Mouse (Mus musculus): Measurements from ENCODE around the gene Cd44. TPM values are rescaled to one million over a fixed set of nuclear protein-coding genes. Genes with fewer than 3 reads are reported as not detected.

The Cd44 gene
- total and polyA plus RNA-seq, 3 experiments: 102 to 153 (median 112) TPM

- dilution Hi-C loops (cut with MboI; ENCODE audit: extremely low pct_ligation_motif_present, extremely low pct_unique_long_range_greater_than_20kb, low sequenced_read_pairs): no loop called here
These were observed 31.2 kb upstream of the Cd44 start for GRCm38 (mm10) chr2:102932667-102933066.

GRCm38 (mm10) chr2:102928211-102928610 is 26.7 kb upstream of the Cd44 start:
- dilution Hi-C loops (cut with MboI; ENCODE audit: extremely low pct_ligation_motif_present, extremely low pct_unique_long_range_greater_than_20kb, low sequenced_read_pairs): no loop called here
- Histone ChIP-seq H3K9ac (ENCODE audit: insufficient read depth, low read depth) (no peak overlapping the region), H3K4me2 (ENCODE audit: insufficient read depth, low read depth, poor library complexity, severe bottlenecking) (no peak overlapping the region), H3K4me1 (ENCODE audit: control insufficient read depth in 1 of 2, insufficient read depth in 2 of 2) (peaks cover 3 to 4% of the 10 kb centered on the region in 2 experiments; a peak in 1 of 4 replicates), H3K79me2 (replicated peaks; ENCODE audit: control insufficient read depth, extremely low read depth, insufficient read depth, poor library complexity, severe bottlenecking) (no peaks in the 10 kb centered on the region), H3K9me3 (replicated peaks; ENCODE audit: low read length) (peaks cover 3% of the 10 kb centered on the region), H3K4me3 (replicated peaks in 1 of 3; ENCODE audit: low read depth in 2 of 3, low read length in 2 of 3, poor library complexity in 1 of 3) (no peak overlapping the region), H3K36me3 (replicated peaks in 1 of 2; ENCODE audit: control insufficient read depth in 1 of 2, insufficient read depth in 1 of 2, low read length in 1 of 2) (no peaks in the 10 kb centered on the region), H3K27ac (ENCODE audit: insufficient read depth, low read depth) (no peak overlapping the region), H3K27me3 (replicated peaks) (no peaks in the 10 kb centered on the region)
- in situ Hi-C loops (cut with MboI; ENCODE audit: low pct_ligation_motif_present, low pct_unique_long_range_greater_than_20kb, low sequenced_read_pairs): no loop called here
- TF ChIP-seq MAFK (IDR thresholded peaks at IDR 0.05; ENCODE audit: insufficient replicate concordance, low read length) (no peak), GABPA (IDR thresholded peaks at IDR 0.05; ENCODE audit: insufficient replicate concordance, low read depth, low read length) (no peak), SMC3 (IDR thresholded peaks at IDR 0.05; ENCODE audit: low read depth, low read length) (no peak), MXI1 (IDR thresholded peaks at IDR 0.05; ENCODE audit: low read depth, low read length) (no peak), E2F4 (IDR thresholded peaks at IDR 0.05; ENCODE audit: insufficient replicate concordance, low read depth, low read length) (no peak), JUND (conservative IDR thresholded peaks at IDR 0.05; ENCODE audit: low read depth, low read length) (no peak), MAX (IDR thresholded peaks at IDR 0.05; ENCODE audit: low read length) (no peak), HCFC1 (IDR thresholded peaks at IDR 0.05; ENCODE audit: low read depth, low read length) (no peak), RAD21 (IDR thresholded peaks at IDR 0.05; ENCODE audit: low read depth, low read length) (no peak), POLR2AphosphoS2 (IDR thresholded peaks at IDR 0.05; ENCODE audit: low read depth, low read length) (no peak), IRF4 (IDR thresholded peaks at IDR 0.05; ENCODE audit: low read depth, low read length) (no peak), MEF2A (IDR thresholded peaks at IDR 0.05; ENCODE audit: borderline replicate concordance, low read depth, low read length) (no peak), USF1 (IDR thresholded peaks at IDR 0.05; ENCODE audit: low read depth, low read length) (no peak), JUN (IDR thresholded peaks at IDR 0.05; ENCODE audit: insufficient read depth, low read depth, low read length) (no peak), KAT2A (IDR thresholded peaks at IDR 0.05; ENCODE audit: insufficient replicate concordance, low read length) (no peak), CHD2 (IDR thresholded peaks at IDR 0.05; ENCODE audit: low read length) (no peak), ZMIZ1 (IDR thresholded peaks at IDR 0.05; ENCODE audit: low read depth, low read length) (no peak), UBTF (IDR thresholded peaks at IDR 0.05; ENCODE audit: low read depth, low read length) (no peak), CTCF (conservative IDR thresholded peaks at IDR 0.05 in 1 of 2, IDR thresholded peaks at IDR 0.05 in 1 of 2; ENCODE audit: low read depth in 2 of 2, low read length in 2 of 2) (no peak), TCF12 (IDR thresholded peaks at IDR 0.05; ENCODE audit: low read depth, low read length) (no peak)
- no peak for DNase-seq (ENCODE audit: extremely low read depth)

More at GRCm38 (mm10) chr2:102932667-102933066, 31.2 kb upstream of the Cd44 start:
- H3K27ac ChIP-seq (ENCODE audit: insufficient read depth, low read depth): no peak overlapping the region
- no peak for TF ChIP-seq ETS1 (conservative IDR thresholded peaks at IDR 0.05; ENCODE audit: low read depth, low read length)
- no peak for TF ChIP-seq EP300 (IDR thresholded peaks at IDR 0.05; ENCODE audit: low read length)
- no peak for TF ChIP-seq MYC (IDR thresholded peaks at IDR 0.05; ENCODE audit: low read depth, low read length)
- no peak for TF ChIP-seq JUN (IDR thresholded peaks at IDR 0.05; ENCODE audit: insufficient read depth, low read depth, low read length)
- no peak for TF ChIP-seq POLR2AphosphoS2 (IDR thresholded peaks at IDR 0.05; ENCODE audit: low read depth, low read length)
- TF ChIP-seq KAT2A (IDR thresholded peaks at IDR 0.05; ENCODE audit: insufficient replicate concordance, low read length): no peak
- no peak for TF ChIP-seq HCFC1 (IDR thresholded peaks at IDR 0.05; ENCODE audit: low read depth, low read length)
- TF ChIP-seq SMC3 (IDR thresholded peaks at IDR 0.05; ENCODE audit: low read depth, low read length): no peak
- no peaks in the 10 kb centered on the region for H3K9me3 ChIP-seq (replicated peaks; ENCODE audit: low read length)
- no peaks in the 10 kb centered on the region for H3K36me3 ChIP-seq (replicated peaks in 1 of 2; ENCODE audit: control insufficient read depth in 1 of 2, insufficient read depth in 1 of 2, low read length in 1 of 2)
- in situ Hi-C loops (cut with MboI; ENCODE audit: low pct_ligation_motif_present, low pct_unique_long_range_greater_than_20kb, low sequenced_read_pairs): loop anchor here (5.0 kb wide), 1 partner anchor 35 kb away; no protein-coding TSS in a partner anchor
- no peak overlapping the region for H3K4me3 ChIP-seq (replicated peaks in 1 of 3; ENCODE audit: low read depth in 2 of 3, low read length in 2 of 3, poor library complexity in 1 of 3)
- H3K9ac ChIP-seq (ENCODE audit: insufficient read depth, low read depth): no peak overlapping the region
- peaks cover 15 to 18% of the 10 kb centered on the region in 2 experiments; a peak in 3 of 4 replicates for H3K4me1 ChIP-seq (ENCODE audit: control insufficient read depth in 1 of 2, insufficient read depth in 2 of 2)
- no peaks in the 10 kb centered on the region for H3K79me2 ChIP-seq (replicated peaks; ENCODE audit: control insufficient read depth, extremely low read depth, insufficient read depth, poor library complexity, severe bottlenecking)
- no peak overlapping the region for H3K4me2 ChIP-seq (ENCODE audit: insufficient read depth, low read depth, poor library complexity, severe bottlenecking)
- no peak for DNase-seq (ENCODE audit: extremely low read depth)
- H3K27me3 ChIP-seq (replicated peaks): no peaks in the 10 kb centered on the region

Measured in CH12.LX (cell line).